Comparison of ENCODE assay signal across 7 mouse cellular contexts in genomic region chr7:27674522-27675221, GRCm38 (mm10). TPM values are rescaled to one million over a fixed set of nuclear protein-coding genes. Genes with fewer than 3 reads are reported as not detected.
DNase-seq lines count a peak whose midpoint lies in the region; ATAC-seq lines count a peak whose summit lies in the region.

Gene Map3k10, minus strand, starts transcription at chr7:27674598.

- peak; percentile 91 for DNase-seq in adrenal gland, postnatal 25 days
- DNase-seq in heart, adult 11 months, result peak; percentile 99
- DNase-seq in kidney, adult 18-20 months, result peak; percentile 97
- peak; percentile 97 for DNase-seq in limb, embryonic 11.5 days (ENCODE audit: low spot score)
- DNase-seq in midbrain, embryonic 14.5 days, result peak; percentile 97
- DNase-seq in spleen, adult 18-20 months, result peak; percentile 85 to 93

- peaks cover 15% of the 10 kb centered on the region for H3K4me1 ChIP-seq in embryonic facial prominence, embryonic 12.5 days
- peaks cover 6% of the 10 kb centered on the region; the same call in 1 of the 2 replicates for H3K4me1 ChIP-seq in limb, embryonic 11.5 days (ENCODE audit: control insufficient read depth, insufficient read depth, low read length)
- H3K4me1 ChIP-seq in midbrain, embryonic 14.5 days (ENCODE audit: control insufficient read depth, insufficient read depth, low read length), result peaks cover 31% of the 10 kb centered on the region

- H3K4me3 ChIP-seq in embryonic facial prominence, embryonic 12.5 days, result peak within 1 kb of the TSS; percentile 85
- H3K4me3 ChIP-seq in limb, embryonic 11.5 days (ENCODE audit: low read depth, low read length), result peak within 1 kb of the TSS; percentile 89
- H3K4me3 ChIP-seq in midbrain, embryonic 14.5 days (replicated peaks; ENCODE audit: low read depth, low read length), result peak within 1 kb of the TSS; percentile 94

- no peaks in the 10 kb centered on the region for H3K9me3 ChIP-seq in embryonic facial prominence, embryonic 12.5 days
- no peaks in the 10 kb centered on the region for H3K9me3 ChIP-seq in limb, embryonic 11.5 days (ENCODE audit: control insufficient read depth, low read length)
- no peaks in the 10 kb centered on the region for H3K9me3 ChIP-seq in midbrain, embryonic 14.5 days (ENCODE audit: control insufficient read depth, low read length)

- WGBS in embryonic facial prominence, embryonic 12.5 days, result under 1% methylated on average over 31 of the region's 31 CpGs
- WGBS in limb, embryonic 11.5 days, result under 1% methylated on average over 31 of the region's 31 CpGs
- 1% methylated on average over 31 of the region's 31 CpGs for WGBS in midbrain, embryonic 14.5 days

- H3K4me2 ChIP-seq in embryonic facial prominence, embryonic 12.5 days (replicated peaks), result peak within 1 kb of the TSS; percentile 99
- peak within 1 kb of the TSS; percentile 100 for H3K4me2 ChIP-seq in limb, embryonic 11.5 days (ENCODE audit: low read depth, severe bottlenecking)
- H3K4me2 ChIP-seq in midbrain, embryonic 14.5 days (ENCODE audit: low read length), result peak within 1 kb of the TSS; percentile 98

- no peaks in the 10 kb centered on the region for H3K27me3 ChIP-seq in embryonic facial prominence, embryonic 12.5 days
- H3K27me3 ChIP-seq in limb, embryonic 11.5 days (ENCODE audit: control insufficient read depth, insufficient read depth, low read length), result no peaks in the 10 kb centered on the region
- no peaks in the 10 kb centered on the region for H3K27me3 ChIP-seq in midbrain, embryonic 14.5 days (ENCODE audit: control insufficient read depth, insufficient read depth, low read length)

- H3K27ac ChIP-seq in embryonic facial prominence, embryonic 12.5 days, result peak within 1 kb of the TSS; percentile 92
- peak within 1 kb of the TSS; percentile 77 for H3K27ac ChIP-seq in limb, embryonic 11.5 days (replicated peaks; ENCODE audit: low read depth, low read length)
- peak within 1 kb of the TSS; percentile 86 for H3K27ac ChIP-seq in midbrain, embryonic 14.5 days (replicated peaks; ENCODE audit: low read depth, low read length)

- H3K36me3 ChIP-seq in embryonic facial prominence, embryonic 12.5 days, result peaks cover 16% of the 10 kb centered on the region
- no peaks in the 10 kb centered on the region; the same call in 1 of the 2 replicates for H3K36me3 ChIP-seq in limb, embryonic 11.5 days (ENCODE audit: control insufficient read depth, insufficient read depth, low read length)
- 0 out of 2 replicates have a peak, but pooled peaks cover 5% of the 10 kb centered on the region for H3K36me3 ChIP-seq in midbrain, embryonic 14.5 days (ENCODE audit: control insufficient read depth, insufficient read depth, low read length)

- peak within 1 kb of the TSS; percentile 90 for H3K9ac ChIP-seq in embryonic facial prominence, embryonic 12.5 days
- peak within 1 kb of the TSS; percentile 79 for H3K9ac ChIP-seq in limb, embryonic 11.5 days (ENCODE audit: low read length)
- H3K9ac ChIP-seq in midbrain, embryonic 14.5 days (replicated peaks; ENCODE audit: low read length), result peak within 1 kb of the TSS; percentile 89

- ATAC-seq in embryonic facial prominence, embryonic 12.5 days (ENCODE audit: insufficient number of reproducible peaks, insufficient read depth, low FRiP score, low TSS enrichment), result peak; percentile 94
- ATAC-seq in limb, embryonic 11.5 days (ENCODE audit: insufficient number of reproducible peaks, low FRiP score, low TSS enrichment, low read depth), result peak; percentile 97
- ATAC-seq in midbrain, embryonic 14.5 days (ENCODE audit: low FRiP score, low TSS enrichment), result peak; percentile 97

RNA-seq across cellular contexts. Expression of gene Map3k10, which starts in this region (rescaled TPM):
- 27.2 and 30.2 TPM in 2 replicates for total RNA-seq in adrenal gland, postnatal 25 days (2021)
- polyA plus RNA-seq in embryonic facial prominence, embryonic 12.5 days (2016; fragmentation: Nextera tagmentation; extraction: Ambion mirVana), result 14.0 and 16.6 TPM in 2 replicates
- 6.8 and 8.6 TPM in 2 replicates for polyA plus RNA-seq in limb, embryonic 11.5 days (2014; fragmentation: Nextera tagmentation; extraction: Ambion mirVana)
- 19.0 and 24.0 TPM in 2 replicates for polyA plus RNA-seq in midbrain, embryonic 14.5 days (2014; fragmentation: Nextera tagmentation; extraction: Ambion mirVana)

Comparison
In these comparisons a context has a peak if more than half of its experiments do, and no peak if none do; other contexts are left out.
1. Peak in every context shown above with its lines: DNase-seq, ATAC-seq, H3K4me3 ChIP-seq and H3K27ac ChIP-seq.